Mouse (Mus musculus): Measurements from ENCODE around the gene P2ry6. TPM values are rescaled to one million over a fixed set of nuclear protein-coding genes. Genes with fewer than 3 reads are reported as not detected.

The P2ry6 gene
- polyA plus RNA-seq, 1 experiment from 2014 or later, result 2.7 TPM

DNA sequence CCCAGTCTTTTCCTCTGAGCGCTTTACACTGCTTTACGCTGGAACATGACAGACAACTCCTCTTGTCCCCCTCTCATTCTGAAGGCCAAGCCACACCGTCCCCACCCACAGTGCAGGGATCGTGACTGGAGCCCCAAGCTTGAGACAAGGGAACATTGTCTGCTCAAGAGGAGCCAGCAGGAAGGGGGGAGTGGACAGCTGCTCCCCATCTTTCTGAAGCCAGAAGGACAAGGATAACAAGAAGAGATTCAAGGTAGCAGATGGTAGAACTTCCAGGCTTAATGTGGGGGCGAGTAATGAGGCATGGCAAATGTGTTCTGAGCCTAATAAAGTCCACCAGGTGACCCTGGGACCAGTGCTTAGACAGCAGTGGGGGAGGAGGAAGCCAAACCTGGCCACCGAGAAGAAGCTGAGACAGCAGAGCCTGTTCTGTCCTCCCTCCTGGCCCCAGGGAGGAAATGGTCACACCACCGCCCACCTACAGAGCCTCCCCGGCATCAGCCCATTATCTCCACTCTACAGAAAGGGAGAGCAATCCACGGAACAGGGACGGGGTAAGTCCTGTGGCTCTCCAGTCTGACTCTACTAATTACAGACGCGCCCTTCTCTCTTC lies 48.0 kb downstream of the P2ry6 start:
- Histone ChIP-seq H3K36me3 (ENCODE audit: control insufficient read depth, insufficient read depth, low read length) (no peaks in the 10 kb centered on the region), H3K4me3 (ENCODE audit: low read length) (peak overlapping the region; percentile 21), H3K27ac (ENCODE audit: low read depth, low read length) (no peak overlapping the region), H3K9me3 (ENCODE audit: control insufficient read depth, low read length) (no peaks in the 10 kb centered on the region), H3K9ac (ENCODE audit: low read depth, low read length) (no peak overlapping the region), H3K27me3 (replicated peaks; ENCODE audit: control insufficient read depth, insufficient read depth, low read length) (peaks cover 12% of the 10 kb centered on the region), H3K4me1 (ENCODE audit: control insufficient read depth, insufficient read depth, low read depth, low read length) (peaks cover 22% of the 10 kb centered on the region), H3K4me2 (ENCODE audit: low read length) (peak overlapping the region; percentile 48)
- WGBS, result 31% methylated on average over 12 of the region's 12 CpGs
- no peak for ATAC-seq

GRCm38 (mm10) chr7:100924674-100925445 lies 49.6 kb downstream of the P2ry6 start:
- H3K9me3 ChIP-seq (ENCODE audit: control insufficient read depth, low read length), result no peaks in the 10 kb centered on the region
- H3K9ac ChIP-seq (ENCODE audit: low read depth, low read length), result no peak overlapping the region
- no peak overlapping the region for H3K27ac ChIP-seq (ENCODE audit: low read depth, low read length)
- H3K4me2 ChIP-seq (ENCODE audit: low read length), result no peak overlapping the region
- peaks cover 2% of the 10 kb centered on the region; the same call in 1 of the 2 replicates for H3K27me3 ChIP-seq (replicated peaks; ENCODE audit: control insufficient read depth, insufficient read depth, low read length)
- WGBS, result 25% methylated on average over 10 of the region's 10 CpGs
- no peak overlapping the region for H3K4me3 ChIP-seq (ENCODE audit: low read length)
- H3K4me1 ChIP-seq (ENCODE audit: control insufficient read depth, insufficient read depth, low read depth, low read length), result peaks cover 21% of the 10 kb centered on the region
- no peaks in the 10 kb centered on the region for H3K36me3 ChIP-seq (ENCODE audit: control insufficient read depth, insufficient read depth, low read length)
- no peak for ATAC-seq

GRCm38 (mm10) chr7:100924200-100924599 lies 50.2 kb downstream of the P2ry6 start:
- H3K4me1 ChIP-seq (ENCODE audit: control insufficient read depth, insufficient read depth, low read depth, low read length), result peaks cover 25% of the 10 kb centered on the region
- no peak overlapping the region for H3K4me2 ChIP-seq (ENCODE audit: low read length)
- no peak for ATAC-seq
- no peak overlapping the region for H3K9ac ChIP-seq (ENCODE audit: low read depth, low read length)
- no peak overlapping the region for H3K27ac ChIP-seq (ENCODE audit: low read depth, low read length)
- no peaks in the 10 kb centered on the region for H3K9me3 ChIP-seq (ENCODE audit: control insufficient read depth, low read length)
- no peaks in the 10 kb centered on the region for H3K36me3 ChIP-seq (ENCODE audit: control insufficient read depth, insufficient read depth, low read length)
- 89% methylated on average over 5 of the region's 5 CpGs for WGBS
- H3K27me3 ChIP-seq (replicated peaks; ENCODE audit: control insufficient read depth, insufficient read depth, low read length), result no peaks in the 10 kb centered on the region; the same call in 1 of the 2 replicates
- H3K4me3 ChIP-seq (ENCODE audit: low read length), result no peak overlapping the region

DNA sequence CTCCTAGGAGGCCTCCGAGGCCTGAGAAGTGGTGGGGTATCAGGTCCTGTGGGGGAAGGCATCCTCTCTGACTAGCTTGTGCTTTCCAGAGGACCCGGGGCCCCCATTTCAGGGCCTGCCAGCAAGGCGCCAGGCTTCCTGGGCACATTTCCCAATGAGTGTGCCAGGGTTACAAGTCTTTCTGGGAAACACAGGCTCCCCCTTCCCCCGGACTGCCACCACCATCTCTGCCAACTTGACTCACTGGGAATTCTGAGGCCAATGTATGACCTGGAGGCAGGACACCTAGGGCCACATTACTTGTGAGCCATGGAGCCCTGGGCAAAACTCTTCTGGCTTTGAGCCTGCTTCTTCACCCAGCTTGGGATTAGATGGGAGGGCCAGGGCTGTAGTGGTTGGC lies 51.5 kb downstream of the P2ry6 start:
- WGBS, result 71% methylated on average over 4 of the region's 4 CpGs
- H3K4me2 ChIP-seq (ENCODE audit: low read length), result no peak overlapping the region
- H3K36me3 ChIP-seq (ENCODE audit: control insufficient read depth, insufficient read depth, low read length), result no peaks in the 10 kb centered on the region
- no peak overlapping the region for H3K4me3 ChIP-seq (ENCODE audit: low read length)
- peak overlapping the region; percentile 30; the same call in 1 of the 2 replicates for H3K27ac ChIP-seq (ENCODE audit: low read depth, low read length)
- no peaks in the 10 kb centered on the region for H3K9me3 ChIP-seq (ENCODE audit: control insufficient read depth, low read length)
- no peak overlapping the region for H3K9ac ChIP-seq (ENCODE audit: low read depth, low read length)
- H3K4me1 ChIP-seq (ENCODE audit: control insufficient read depth, insufficient read depth, low read depth, low read length), result peaks cover 27% of the 10 kb centered on the region
- ATAC-seq, result peak; percentile 72
- no peaks in the 10 kb centered on the region for H3K27me3 ChIP-seq (replicated peaks; ENCODE audit: control insufficient read depth, insufficient read depth, low read length)

DNA sequence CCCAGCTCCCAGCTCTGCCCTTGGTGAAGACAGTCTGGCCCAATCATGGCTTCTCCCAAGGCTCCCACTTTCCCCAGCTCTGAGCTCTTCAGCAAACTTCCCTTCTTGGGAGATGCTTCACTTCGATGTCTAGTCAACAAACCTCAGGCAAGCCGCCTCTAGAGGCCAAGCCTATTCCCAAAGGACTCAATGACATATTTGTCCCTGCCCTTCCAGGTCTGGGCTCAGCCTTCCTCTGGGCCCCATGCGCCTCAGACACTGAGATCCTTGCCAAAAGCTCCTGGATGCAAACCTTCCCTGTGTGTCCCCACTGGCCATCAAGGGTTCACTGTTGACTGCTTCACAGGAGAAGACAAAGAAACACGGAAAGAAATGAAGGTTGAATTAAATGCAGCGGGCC lies 53.2 kb downstream of the P2ry6 start:
- WGBS, result 91% methylated on average over 5 of the region's 5 CpGs
- H3K27me3 ChIP-seq (replicated peaks; ENCODE audit: control insufficient read depth, insufficient read depth, low read length), result no peaks in the 10 kb centered on the region
- H3K9me3 ChIP-seq (ENCODE audit: control insufficient read depth, low read length), result no peaks in the 10 kb centered on the region
- no peak overlapping the region for H3K4me2 ChIP-seq (ENCODE audit: low read length)
- H3K4me3 ChIP-seq (ENCODE audit: low read length), result no peak overlapping the region
- no peak overlapping the region for H3K27ac ChIP-seq (ENCODE audit: low read depth, low read length)
- peaks cover 27% of the 10 kb centered on the region for H3K4me1 ChIP-seq (ENCODE audit: control insufficient read depth, insufficient read depth, low read depth, low read length)
- no peaks in the 10 kb centered on the region for H3K36me3 ChIP-seq (ENCODE audit: control insufficient read depth, insufficient read depth, low read length)
- no peak for ATAC-seq
- no peak overlapping the region for H3K9ac ChIP-seq (ENCODE audit: low read depth, low read length)

- Histone ChIP-seq H3K4me3 (ENCODE audit: low read length) (no peak overlapping the region), H3K4me2 (ENCODE audit: low read length) (no peak overlapping the region), H3K4me1 (ENCODE audit: control insufficient read depth, insufficient read depth, low read depth, low read length) (peaks cover 26% of the 10 kb centered on the region), H3K9me3 (ENCODE audit: control insufficient read depth, low read length) (no peaks in the 10 kb centered on the region), H3K36me3 (ENCODE audit: control insufficient read depth, insufficient read depth, low read length) (no peaks in the 10 kb centered on the region), H3K9ac (ENCODE audit: low read depth, low read length) (no peak overlapping the region), H3K27ac (ENCODE audit: low read depth, low read length) (no peak overlapping the region), H3K27me3 (replicated peaks; ENCODE audit: control insufficient read depth, insufficient read depth, low read length) (no peaks in the 10 kb centered on the region)
- no peak for ATAC-seq
- 7% methylated on average over 2 of the region's 2 CpGs for WGBS
Measured at GRCm38 (mm10) chr7:100919809-100920107, 54.7 kb downstream of the P2ry6 start.

DNA sequence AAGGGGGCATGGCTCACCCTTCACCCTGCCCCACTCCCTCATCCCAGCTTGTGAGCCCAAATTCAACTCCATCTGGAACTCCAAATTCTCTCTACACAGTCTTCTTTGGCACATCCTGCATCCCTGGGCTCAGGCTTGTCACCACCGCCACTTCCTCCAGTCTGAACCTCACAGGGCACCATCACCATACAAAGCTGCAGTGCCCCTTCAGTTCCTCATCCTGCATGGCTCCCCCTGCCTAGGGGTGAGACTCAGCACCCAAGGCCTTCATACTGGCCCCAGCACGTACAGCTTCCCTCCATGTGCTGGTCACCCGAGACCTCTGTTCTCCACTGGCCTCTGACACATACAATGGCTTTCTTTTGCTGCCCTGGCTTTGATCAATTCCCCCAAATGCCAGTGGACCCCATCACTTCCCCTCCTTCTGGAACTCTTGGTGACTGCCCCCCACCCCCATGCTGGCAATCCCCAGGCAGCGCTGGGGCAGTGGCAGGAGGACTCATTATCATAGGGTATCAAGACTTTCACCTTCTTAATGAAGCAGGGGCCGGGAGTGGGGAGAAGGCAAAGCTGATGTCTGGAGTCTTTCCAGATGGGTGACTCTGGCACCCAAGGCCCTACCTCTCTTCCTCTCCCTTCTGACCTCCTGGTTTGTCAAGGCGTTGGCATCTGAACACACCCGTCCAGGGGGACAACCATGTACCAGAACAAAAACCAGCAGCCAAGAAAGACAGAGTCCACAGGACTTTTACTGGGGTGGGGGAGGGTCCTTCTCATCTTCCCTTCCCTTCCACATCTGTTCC lies 55.2 kb downstream of the P2ry6 start:
- H3K27ac ChIP-seq (ENCODE audit: low read depth, low read length), result no peak overlapping the region
- no peaks in the 10 kb centered on the region for H3K36me3 ChIP-seq (ENCODE audit: control insufficient read depth, insufficient read depth, low read length)
- 50% methylated on average over 7 of the region's 7 CpGs for WGBS
- no peak overlapping the region for H3K4me2 ChIP-seq (ENCODE audit: low read length)
- no peak for ATAC-seq
- no peaks in the 10 kb centered on the region for H3K27me3 ChIP-seq (replicated peaks; ENCODE audit: control insufficient read depth, insufficient read depth, low read length)
- H3K4me3 ChIP-seq (ENCODE audit: low read length), result no peak overlapping the region
- H3K9me3 ChIP-seq (ENCODE audit: control insufficient read depth, low read length), result no peaks in the 10 kb centered on the region
- H3K4me1 ChIP-seq (ENCODE audit: control insufficient read depth, insufficient read depth, low read depth, low read length), result peaks cover 29% of the 10 kb centered on the region
- no peak overlapping the region for H3K9ac ChIP-seq (ENCODE audit: low read depth, low read length)

- Histone ChIP-seq H3K4me2 (ENCODE audit: low read length) (no peak overlapping the region), H3K4me1 (ENCODE audit: control insufficient read depth, insufficient read depth, low read depth, low read length) (peaks cover 26% of the 10 kb centered on the region), H3K9me3 (ENCODE audit: control insufficient read depth, low read length) (no peaks in the 10 kb centered on the region), H3K36me3 (ENCODE audit: control insufficient read depth, insufficient read depth, low read length) (no peaks in the 10 kb centered on the region), H3K27ac (ENCODE audit: low read depth, low read length) (no peak overlapping the region), H3K9ac (ENCODE audit: low read depth, low read length) (no peak overlapping the region), H3K4me3 (ENCODE audit: low read length) (no peak overlapping the region), H3K27me3 (replicated peaks; ENCODE audit: control insufficient read depth, insufficient read depth, low read length) (no peaks in the 10 kb centered on the region)
- WGBS, result 59% methylated on average over 9 of the region's 9 CpGs
- no peak for ATAC-seq
Measured at GRCm38 (mm10) chr7:100918176-100918575, 56.3 kb downstream of the P2ry6 start.

DNA sequence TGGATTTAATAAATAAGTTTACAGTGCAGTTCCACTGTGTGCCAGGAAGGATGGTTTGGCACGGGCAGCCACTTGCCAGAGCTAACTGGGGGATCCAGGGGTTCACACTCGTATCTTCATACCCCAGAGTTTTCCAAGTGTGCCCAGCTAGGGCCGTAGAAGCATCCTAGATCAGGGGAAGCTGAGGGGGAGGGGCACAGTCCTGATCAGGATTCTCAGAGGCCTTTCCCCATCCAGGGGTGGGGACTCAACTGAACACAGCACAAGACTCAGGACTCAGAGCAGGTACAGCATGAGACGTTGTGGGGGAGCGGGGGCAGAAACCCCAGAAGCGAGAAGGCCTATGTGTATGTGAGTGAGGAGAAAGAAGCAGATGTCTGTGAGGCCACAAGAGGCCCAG lies 56.7 kb downstream of the P2ry6 start:
- Histone ChIP-seq H3K4me2 (ENCODE audit: low read length) (no peak overlapping the region), H3K4me1 (ENCODE audit: control insufficient read depth, insufficient read depth, low read depth, low read length) (peaks cover 22% of the 10 kb centered on the region), H3K36me3 (ENCODE audit: control insufficient read depth, insufficient read depth, low read length) (no peaks in the 10 kb centered on the region), H3K9me3 (ENCODE audit: control insufficient read depth, low read length) (no peaks in the 10 kb centered on the region), H3K27ac (ENCODE audit: low read depth, low read length) (no peak overlapping the region), H3K9ac (ENCODE audit: low read depth, low read length) (no peak overlapping the region), H3K4me3 (ENCODE audit: low read length) (no peak overlapping the region), H3K27me3 (replicated peaks; ENCODE audit: control insufficient read depth, insufficient read depth, low read length) (no peaks in the 10 kb centered on the region)
- ATAC-seq, result no peak
- 72% methylated on average over 6 of the region's 6 CpGs for WGBS
